Mouse (Mus musculus) heart, postnatal 0 days (tissue): ENCODE data around the gene Creb5. TPM values are rescaled to one million over a fixed set of nuclear protein-coding genes. Genes with fewer than 3 reads are reported as not detected.
"Not testable (repeated sequence)": the region's sequence is repeated elsewhere in the genome, so short reads cannot be mapped to it uniquely, and the experiment has no call there.

ENCODE experiments used
- ATAC-seq: fragments of 200-750 bp; cut with Nextera tagmentation; 2 replicates; pipeline ENCODE4 v1.8.0; 2017; ENCODE audit warnings: low read depth, moderate number of reproducible peaks, moderate library complexity; ENCODE audit not compliant: insufficient read depth
- DNase-seq: peaks from one replicate; pipeline ENCODE4 v3.0.0-alpha.2; 2016; ENCODE audit warnings: low spot score
- H3K27ac ChIP-seq: fragments of 300-500 bp; sonication (generic); 2 replicates; pipeline ENCODE4 v1.5.1; 2014; ENCODE audit warnings: low read depth, mild to moderate bottlenecking
- H3K27me3 ChIP-seq: fragments of 300-500 bp; sonication (generic); 2 replicates; pipeline ENCODE4 v1.6.1; 2014; ENCODE audit warnings: low read length, mixed read lengths; ENCODE audit not compliant: control insufficient read depth, insufficient read depth
- H3K36me3 ChIP-seq: fragments of 300-500 bp; sonication (generic); replicated peaks from 2 replicates; pipeline ENCODE4 v1.6.1; 2014; ENCODE audit warnings: low read length, mixed read lengths; ENCODE audit not compliant: control insufficient read depth, insufficient read depth
- H3K4me1 ChIP-seq: fragments of 300-500 bp; sonication (generic); 2 replicates; pipeline ENCODE4 v1.6.1; 2014; ENCODE audit warnings: antibody characterized with exemption; ENCODE audit not compliant: control insufficient read depth, insufficient read depth
- H3K4me2 ChIP-seq: fragments of 300-500 bp; sonication (generic); 2 replicates; pipeline ENCODE4 v1.6.1; 2014; ENCODE audit warnings: low read depth, mild to moderate bottlenecking, low read length, moderate library complexity
- H3K4me3 ChIP-seq: fragments of 300-500 bp; sonication (generic); 2 replicates; pipeline ENCODE4 v1.5.1; 2014; ENCODE audit warnings: low read depth, low read length
- H3K9ac ChIP-seq: fragments of 300-500 bp; sonication (generic); replicated peaks from 2 replicates; pipeline ENCODE4 v1.6.1; 2014; ENCODE audit warnings: low read depth, low read length, mixed read lengths
- H3K9me3 ChIP-seq: fragments of 300-500 bp; sonication (generic); replicated peaks from 2 replicates; pipeline ENCODE4 v1.6.1; 2016; ENCODE audit warnings: low read length; ENCODE audit not compliant: control insufficient read depth
- CTCF ChIP-seq: IDR thresholded peaks from 2 replicates; pipeline ENCODE4 v1.5.1; 2016; ENCODE audit warnings: antibody characterized with exemption, control low read depth, low read depth
- EP300 ChIP-seq: IDR thresholded peaks from 2 replicates; pipeline ENCODE4 v1.6.1; 2016; ENCODE audit warnings: antibody characterized with exemption, low read depth
- WGBS: fragments of 180-500 bp; shearing (Covaris S2); extraction: QIAGEN DNeasy Blood & Tissue Kit; methylation state at CpG from one replicate; pipeline ENCODE4 v1.1.7; 2014; 5-methylcytosine and 5-hydroxymethylcytosine counted together
- polyA plus RNA-seq: library from polyadenylated mRNA; unstranded; fragments of >200 nt; fragmentation: Nextera tagmentation; extraction: Ambion mirVana; gene quantifications from 2 replicates; pipeline ENCODE4 v1.2.1, GENCODE M21; 2015
- total RNA-seq: library from RNA; depleted of rRNA; stranded (reverse); fragments of >200 nt; gene quantifications from 2 replicates; pipeline ENCODE4 v1.2.3, GENCODE M21; 2014; ENCODE audit warnings: low replicate concordance

The Creb5 gene
- total and polyA plus RNA-seq, 2 experiments from 2014 or later, result 13.5 to 17.8 TPM

DNA sequence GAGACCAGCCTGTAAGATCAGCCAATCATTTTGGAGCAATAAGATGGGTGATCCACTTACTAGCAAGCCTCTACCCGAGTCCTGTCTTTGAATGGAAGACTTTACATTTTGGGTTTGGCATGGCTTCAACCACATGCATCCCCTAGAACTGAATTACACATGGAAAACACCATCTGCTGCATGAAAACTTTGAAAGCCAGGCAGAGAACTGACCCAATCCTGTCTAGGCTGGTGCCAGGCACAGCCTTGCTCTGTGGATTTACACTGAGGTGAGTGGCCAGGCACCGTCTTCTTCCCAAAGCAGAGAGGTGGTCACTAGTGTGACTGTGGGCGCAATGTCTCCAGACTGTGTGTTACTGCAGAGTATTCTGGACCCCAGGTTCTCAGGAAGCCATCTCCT is 109.4 kb downstream of the Creb5 start:
- TF ChIP-seq CTCF, result no peak

DNA sequence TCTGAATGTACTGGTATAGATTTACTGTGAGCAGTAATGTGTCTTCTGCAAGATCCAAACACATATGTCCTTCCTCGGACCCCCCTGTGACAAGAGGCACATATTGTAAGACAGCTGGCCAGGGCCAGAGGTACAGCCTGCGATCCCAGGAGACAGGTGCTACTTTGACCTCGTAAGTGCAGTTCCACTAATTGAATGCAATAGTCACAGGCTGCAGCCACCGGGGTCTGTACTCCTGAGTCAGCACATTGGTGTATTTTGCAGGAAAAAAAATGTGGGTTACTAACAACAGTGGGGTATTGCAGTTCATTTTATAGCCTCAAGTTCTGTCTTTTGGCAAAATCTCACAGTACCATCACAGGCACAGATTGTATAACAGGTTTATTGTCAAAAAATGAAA is 110.7 kb downstream of the Creb5 start:
- DNase-seq (no peak), ATAC-seq (no peak)
- 88% methylated on average over 4 of the region's 4 CpGs for WGBS
- H3K9me3 ChIP-seq, result no peaks in the 10 kb centered on the region
- H3K27ac ChIP-seq, result no peak overlapping the region
- H3K4me3 ChIP-seq, result no peak overlapping the region
- H3K4me1 ChIP-seq, result 0 out of 2 replicates have a peak, but pooled peaks cover 8% of the 10 kb centered on the region
- no peaks in the 10 kb centered on the region for H3K27me3 ChIP-seq
- TF ChIP-seq CTCF (no peak), EP300 (no peak)
- H3K36me3 ChIP-seq, result no peaks in the 10 kb centered on the region; the same call in 1 of the 2 replicates
- H3K4me2 ChIP-seq, result no peak overlapping the region
- no peak overlapping the region for H3K9ac ChIP-seq

More for the DNA sequence above, 109.4 kb downstream of the Creb5 start:
- 0 out of 2 replicates have a peak, but pooled peaks cover 8% of the 10 kb centered on the region for H3K4me1 ChIP-seq
- no peaks in the 10 kb centered on the region; the same call in 1 of the 2 replicates for H3K36me3 ChIP-seq
- H3K9me3 ChIP-seq, result no peaks in the 10 kb centered on the region
- H3K4me2 ChIP-seq, result no peak overlapping the region
- no peak for DNase-seq
- H3K27ac ChIP-seq, result no peak overlapping the region
- H3K4me3 ChIP-seq, result no peak overlapping the region
- no peak overlapping the region for H3K9ac ChIP-seq
- WGBS, result 90% methylated on average over 3 of the region's 3 CpGs
- no peaks in the 10 kb centered on the region for H3K27me3 ChIP-seq
- ATAC-seq, result no peak

- Histone ChIP-seq H3K36me3 (no peaks in the 10 kb centered on the region; the same call in 1 of the 2 replicates), H3K4me1 (0 out of 2 replicates have a peak, but pooled peaks cover 8% of the 10 kb centered on the region), H3K4me3 (no peak overlapping the region), H3K9ac (no peak overlapping the region), H3K27me3 (no peaks in the 10 kb centered on the region), H3K9me3 (no peaks in the 10 kb centered on the region), H3K27ac (no peak overlapping the region), H3K4me2 (peak overlapping the region; percentile 16; the same call in 1 of the 2 replicates)
- no peak for DNase-seq
- 45% methylated on average over 18 of the region's 18 CpGs for WGBS
- no peak for ATAC-seq
- no peak for TF ChIP-seq EP300
- no peak for TF ChIP-seq CTCF
Observed at GRCm38 (mm10) chr6:53398297-53399140, 111.4 kb downstream of the Creb5 start.

- no peaks in the 10 kb centered on the region; the same call in 1 of the 2 replicates for H3K36me3 ChIP-seq
- no peak for ATAC-seq
- H3K4me2 ChIP-seq, result no peak overlapping the region
- no peak for DNase-seq
- H3K27me3 ChIP-seq, result no peaks in the 10 kb centered on the region
- H3K9me3 ChIP-seq, result no peaks in the 10 kb centered on the region
- WGBS, result 85% methylated on average over 6 of the region's 6 CpGs
- no peak overlapping the region for H3K4me3 ChIP-seq
- no peak for TF ChIP-seq EP300
- no peak for TF ChIP-seq CTCF
- H3K27ac ChIP-seq, result no peak overlapping the region
- H3K9ac ChIP-seq, result no peak overlapping the region
- H3K4me1 ChIP-seq, result no peaks in the 10 kb centered on the region
Observed at GRCm38 (mm10) chr6:53401364-53401763, 114.3 kb downstream of the Creb5 start.

GRCm38 (mm10) chr6:53402551-53402950 is 115.5 kb downstream of the Creb5 start:
- not testable (repeated sequence) for H3K4me2 ChIP-seq, H3K27ac ChIP-seq, H3K4me1 ChIP-seq, H3K36me3 ChIP-seq, ATAC-seq, H3K27me3 ChIP-seq, DNase-seq, H3K9ac ChIP-seq, H3K9me3 ChIP-seq, H3K4me3 ChIP-seq
- WGBS, result 95% methylated on average over 7 of the region's 7 CpGs

- H3K27ac ChIP-seq, result no peak overlapping the region
- H3K4me2 ChIP-seq, result no peak overlapping the region
- no peaks in the 10 kb centered on the region for H3K9me3 ChIP-seq
- ATAC-seq (no peak), DNase-seq (no peak)
- TF ChIP-seq EP300 (no peak), CTCF (no peak)
- no peaks in the 10 kb centered on the region for H3K36me3 ChIP-seq
- WGBS, result 90% methylated on average over 6 of the region's 6 CpGs
- H3K9ac ChIP-seq, result no peak overlapping the region
- H3K4me3 ChIP-seq, result no peak overlapping the region
- H3K27me3 ChIP-seq, result no peaks in the 10 kb centered on the region
- no peaks in the 10 kb centered on the region for H3K4me1 ChIP-seq
Observed at GRCm38 (mm10) chr6:53409183-53409582, 122.1 kb downstream of the Creb5 start.
